Mouse (Mus musculus) CH12F3 (cell line): ENCODE measurements around the gene 4833427G06Rik.

Experiments used
- in situ Hi-C: fragments of 300-500 bp; cut with MboI; formaldehyde crosslinking; loops from 2 replicates; pipeline ENCODE4 v1.14.3; 2020; ENCODE audit warnings: low sequenced_read_pairs

Gene 4833427G06Rik

DNA sequence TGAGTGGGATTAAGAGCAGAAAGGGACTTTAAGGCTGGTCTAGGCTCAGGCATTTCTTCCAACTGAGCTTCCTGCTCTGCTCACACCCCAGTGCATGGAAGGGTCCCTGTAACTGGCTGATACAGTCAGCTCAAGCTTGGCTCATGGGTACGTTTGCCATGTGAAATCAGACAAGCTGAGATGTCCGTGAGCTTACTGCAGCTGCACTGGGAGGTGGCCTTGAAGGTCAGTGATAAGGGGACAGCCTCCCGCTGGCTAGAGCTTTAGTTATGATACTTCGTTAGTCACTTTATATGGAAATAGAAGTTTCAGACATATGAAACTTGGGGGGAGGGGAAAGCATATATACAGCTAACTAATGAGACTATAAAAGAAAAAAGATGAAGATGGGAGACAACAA is 31.1 kb downstream of the 4833427G06Rik start:
- in situ Hi-C loops = no loop called here

DNA sequence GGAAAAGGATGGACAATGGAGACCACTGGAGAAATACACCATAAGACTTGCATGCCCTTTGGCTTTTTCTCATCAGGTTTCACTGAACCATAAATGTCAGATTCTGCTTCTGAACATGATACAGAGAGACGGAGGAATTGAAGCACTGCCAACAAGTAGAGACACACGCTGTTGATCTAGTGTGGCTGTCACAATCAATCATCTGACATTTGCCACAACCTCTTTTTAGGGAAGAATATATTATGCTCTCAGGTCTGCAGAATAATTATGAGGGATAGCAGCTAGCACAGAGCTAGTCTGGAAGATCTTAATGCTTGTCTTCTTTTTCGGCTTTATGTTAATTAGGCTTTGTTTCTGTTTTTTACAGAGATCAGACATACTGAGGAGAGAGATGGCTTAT is 33.7 kb downstream of the 4833427G06Rik start:
- in situ Hi-C loops = no loop called here

DNA sequence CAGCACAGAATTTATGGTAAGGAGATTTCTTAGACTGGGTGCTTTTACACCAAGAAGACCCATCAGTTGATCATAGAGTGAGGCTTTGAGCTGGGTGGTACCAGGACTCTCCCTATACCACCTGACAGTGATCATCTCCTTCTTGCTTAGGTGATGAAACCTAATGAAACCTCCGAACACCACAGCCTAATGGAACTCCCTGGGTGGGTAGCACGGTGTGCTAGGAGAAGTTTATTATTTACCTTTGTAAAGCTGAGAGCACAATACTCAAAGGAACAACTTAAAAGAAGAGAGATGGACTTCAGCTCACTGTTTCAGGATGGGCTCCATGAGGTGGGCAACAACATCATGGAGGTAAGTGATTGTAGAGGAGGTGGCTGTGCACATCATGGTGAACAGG is 41.3 kb downstream of the 4833427G06Rik start, which contains the start of gene Btg4:
Gene Btg4, plus strand, starts transcription at position 301 of the 400 bp plus-strand sequence.
- in situ Hi-C loops = no loop called here

DNA sequence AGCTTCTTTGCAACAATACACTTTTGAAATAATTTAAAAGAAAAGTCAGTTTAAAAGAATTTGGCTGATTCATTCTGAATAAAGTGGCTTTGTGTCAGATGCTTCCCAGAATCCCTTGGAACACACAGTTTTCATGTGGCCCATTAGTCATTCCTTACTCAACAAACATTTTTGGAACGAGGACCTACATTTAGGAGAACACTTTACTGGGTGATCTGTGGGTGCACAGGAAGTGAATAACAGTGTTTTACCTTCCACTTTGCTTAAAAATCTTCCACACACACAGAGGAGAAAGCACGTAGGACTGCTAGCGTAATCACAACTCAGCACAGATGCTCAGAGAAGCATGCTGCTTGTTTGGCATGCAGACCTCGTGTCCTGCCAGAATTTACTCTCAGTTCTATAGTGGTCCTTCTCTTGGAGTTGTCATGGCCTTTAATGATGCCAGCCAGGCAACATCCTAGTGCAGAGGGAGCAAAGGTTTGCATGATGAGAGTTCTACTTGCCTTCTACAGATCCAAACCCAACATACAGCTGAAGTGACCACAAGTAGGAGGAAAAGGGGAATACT is 42.8 kb downstream of the 4833427G06Rik start:
- in situ Hi-C loops = no loop called here

DNA sequence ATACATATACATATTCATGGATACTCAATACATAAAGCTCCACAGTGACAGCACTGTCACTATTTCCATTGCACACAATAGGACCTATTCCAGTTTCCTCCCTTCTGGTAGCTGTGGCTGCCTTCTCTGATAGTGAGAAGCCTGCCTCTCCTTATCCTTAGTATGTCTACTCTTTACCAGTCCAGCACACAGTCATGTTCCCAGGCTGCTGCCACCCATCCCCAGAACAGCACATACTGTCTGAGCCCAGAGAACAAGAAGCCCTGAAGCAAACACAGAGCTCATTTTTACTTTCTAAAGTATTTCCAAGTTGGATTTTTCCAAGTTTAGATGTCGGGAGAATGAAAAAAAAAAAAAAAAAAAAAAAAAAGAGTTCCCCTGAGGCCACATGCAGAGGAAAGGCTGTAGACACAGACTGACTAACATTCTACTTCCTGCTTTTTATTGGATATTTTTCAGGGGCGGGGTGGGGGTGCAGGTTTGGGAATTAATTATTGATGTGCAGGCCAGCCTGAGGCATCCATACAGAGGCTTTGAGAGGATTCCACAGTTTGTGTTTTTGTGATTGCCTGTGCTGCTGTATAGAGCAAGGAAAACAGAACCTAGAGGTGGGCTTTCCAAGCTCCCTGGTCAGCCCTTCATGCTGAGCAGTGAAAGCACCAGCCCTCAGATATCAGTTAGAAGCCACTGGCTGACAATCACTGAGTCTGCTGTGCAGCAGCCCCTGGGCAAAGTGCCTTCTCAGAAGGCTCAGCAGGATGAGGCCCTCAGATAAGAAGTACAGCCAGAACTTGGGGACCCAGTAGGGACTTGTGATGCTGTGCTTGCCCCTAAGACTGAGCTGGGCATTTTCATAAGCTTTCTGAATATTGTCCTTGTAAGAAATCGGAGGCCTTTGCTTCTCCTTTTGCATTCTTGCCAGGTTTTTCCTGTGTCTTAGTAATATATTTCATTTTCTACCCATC is 45.2 kb downstream of the 4833427G06Rik start:
- in situ Hi-C loops = no loop called here

DNA sequence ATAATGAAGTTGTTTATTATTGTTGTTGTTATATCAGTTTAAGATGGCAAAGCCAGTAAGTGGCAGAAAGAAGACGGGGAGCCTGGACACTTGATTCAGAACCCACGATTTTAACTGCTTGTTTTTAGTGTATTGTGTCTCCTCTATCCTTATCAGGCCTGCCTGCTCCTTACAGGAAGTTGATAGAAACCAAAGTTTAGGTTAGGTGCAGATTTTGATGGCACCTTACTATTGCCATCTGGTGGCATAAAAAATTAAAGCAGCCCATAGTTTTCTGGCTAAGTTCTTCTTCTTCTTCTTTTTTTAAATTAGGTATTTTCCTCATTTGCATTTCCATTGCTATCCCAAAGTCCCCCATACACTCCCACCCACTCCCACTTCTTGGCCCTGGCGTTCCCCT is 49.7 kb downstream of the 4833427G06Rik start:
- in situ Hi-C loops = no loop called here

DNA sequence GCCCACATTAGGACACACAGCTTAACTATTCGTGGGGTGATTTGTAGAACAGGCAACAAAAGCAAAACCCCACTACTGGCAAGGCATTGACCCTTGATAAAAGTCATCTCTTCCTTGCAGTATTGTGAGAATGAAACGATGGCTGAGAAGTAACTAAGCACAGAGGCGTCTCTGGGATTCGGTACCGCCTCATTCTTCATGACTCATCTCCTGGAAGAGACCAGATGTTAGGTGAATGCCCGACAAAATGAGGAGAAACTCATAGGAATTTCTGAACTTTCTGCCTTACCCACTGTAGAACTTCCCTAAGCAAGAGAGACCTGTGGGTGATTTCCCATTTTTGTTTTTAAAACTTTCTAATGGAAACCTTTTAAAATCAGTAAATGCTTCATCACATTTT is 59.7 kb downstream of the 4833427G06Rik start:
- in situ Hi-C loops = no loop called here

DNA sequence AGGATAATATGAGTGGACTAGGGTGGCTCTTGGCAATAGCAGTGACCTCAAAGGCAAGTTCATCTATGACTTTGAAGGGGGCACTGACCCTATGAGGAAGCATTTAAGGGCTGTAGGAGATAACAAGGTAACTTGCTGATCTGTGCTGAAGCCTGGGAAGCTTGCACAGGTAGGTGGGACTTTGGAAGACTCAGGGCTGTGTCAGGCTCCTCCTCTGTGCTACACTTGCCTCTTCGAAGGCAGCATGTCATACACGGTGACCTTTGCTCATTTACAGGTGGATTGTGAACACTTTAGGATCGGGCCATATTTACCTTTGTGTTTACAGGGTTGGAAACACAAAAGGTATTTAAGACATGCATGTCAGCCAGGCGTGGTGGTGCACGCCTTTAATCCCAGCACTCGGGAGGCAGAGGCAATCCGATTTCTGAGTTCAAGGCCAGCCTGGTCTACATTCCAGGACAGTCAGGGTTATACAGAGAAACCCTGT is 60.3 kb downstream of the 4833427G06Rik start:
- in situ Hi-C loops = no loop called here

DNA sequence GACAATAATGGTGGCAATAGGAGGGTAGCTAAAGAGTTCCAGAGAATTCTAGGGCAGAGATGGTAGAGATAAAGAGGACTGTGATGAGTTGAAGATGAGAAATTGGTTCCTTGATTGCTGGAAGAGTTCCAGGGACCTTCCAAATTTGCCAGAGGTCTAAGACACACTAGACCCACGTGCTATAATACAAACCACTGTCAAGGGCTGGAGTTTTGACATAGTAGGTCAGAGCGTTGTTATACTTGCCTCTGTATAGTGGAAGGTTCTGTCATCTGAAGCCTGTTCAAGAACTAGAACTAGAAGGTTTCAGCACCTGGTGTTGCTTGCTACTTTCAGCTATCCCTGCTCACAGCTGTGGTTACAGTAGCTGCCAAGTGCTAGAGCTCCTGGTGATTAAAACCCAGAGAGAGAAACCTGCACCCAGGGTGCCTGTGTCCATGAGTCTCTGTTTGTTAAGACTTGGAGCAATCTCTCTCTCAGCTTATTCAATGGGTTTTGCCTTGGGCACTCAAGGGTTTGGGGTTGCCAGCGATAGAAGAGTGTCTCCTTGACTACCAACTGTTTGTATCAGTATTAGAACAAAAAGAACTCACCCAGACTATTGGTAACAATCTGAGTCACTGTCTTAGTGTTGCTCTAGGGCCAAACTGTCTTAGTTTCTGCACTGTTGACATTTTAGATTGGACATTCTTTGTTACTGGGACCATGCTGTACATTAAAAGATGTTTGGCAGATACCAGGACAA is 68.9 kb downstream of the 4833427G06Rik start:
- in situ Hi-C loops = no loop called here

DNA sequence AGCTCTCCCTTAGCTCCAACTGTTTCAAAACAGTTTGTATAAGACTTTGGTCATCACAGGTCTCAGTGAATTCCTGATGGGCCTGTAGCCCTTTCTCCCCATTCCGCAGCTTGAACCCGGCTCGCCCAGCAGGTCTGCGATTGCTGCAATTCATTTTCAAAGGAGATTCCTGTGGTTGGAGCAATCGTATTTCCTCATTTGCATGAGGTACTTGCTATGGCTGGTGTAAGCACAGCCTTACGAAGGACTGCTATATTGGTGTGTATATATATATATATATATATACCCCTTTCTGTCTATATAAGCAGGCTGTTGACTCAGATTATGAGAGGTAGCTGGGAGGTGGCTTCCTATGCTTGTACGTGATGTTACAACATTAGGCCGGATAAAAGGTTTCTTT is 69.6 kb downstream of the 4833427G06Rik start:
- in situ Hi-C loops = no loop called here

DNA sequence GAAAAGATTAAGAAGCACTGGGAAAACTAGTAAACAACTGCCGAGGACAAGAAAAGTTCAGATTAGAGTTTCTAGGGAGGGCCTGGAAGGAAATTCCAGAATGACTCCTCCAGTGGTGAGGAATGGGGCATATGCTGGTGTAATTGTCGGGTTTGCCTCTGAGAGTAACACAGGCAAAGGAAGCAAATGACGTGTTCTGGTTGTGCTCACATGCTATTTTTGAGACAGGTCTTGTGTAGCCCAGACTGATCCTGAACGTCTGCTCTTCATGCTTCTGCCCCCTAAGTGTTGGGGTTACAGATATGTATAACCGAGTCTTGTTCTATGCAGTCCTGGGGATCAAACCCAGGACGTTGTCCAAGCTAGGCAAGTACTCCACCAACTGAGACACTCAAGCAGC is 70.3 kb downstream of the 4833427G06Rik start:
- in situ Hi-C loops = no loop called here
